Mouse (Mus musculus): ENCODE measurements at regions not wholly inside any gene's neighbourhood (a gene's known extent, or its start where the extent isn't known, plus 50 kb on each side); places are given as distances from the start of the nearest gene placed in this dataset.

DNA sequence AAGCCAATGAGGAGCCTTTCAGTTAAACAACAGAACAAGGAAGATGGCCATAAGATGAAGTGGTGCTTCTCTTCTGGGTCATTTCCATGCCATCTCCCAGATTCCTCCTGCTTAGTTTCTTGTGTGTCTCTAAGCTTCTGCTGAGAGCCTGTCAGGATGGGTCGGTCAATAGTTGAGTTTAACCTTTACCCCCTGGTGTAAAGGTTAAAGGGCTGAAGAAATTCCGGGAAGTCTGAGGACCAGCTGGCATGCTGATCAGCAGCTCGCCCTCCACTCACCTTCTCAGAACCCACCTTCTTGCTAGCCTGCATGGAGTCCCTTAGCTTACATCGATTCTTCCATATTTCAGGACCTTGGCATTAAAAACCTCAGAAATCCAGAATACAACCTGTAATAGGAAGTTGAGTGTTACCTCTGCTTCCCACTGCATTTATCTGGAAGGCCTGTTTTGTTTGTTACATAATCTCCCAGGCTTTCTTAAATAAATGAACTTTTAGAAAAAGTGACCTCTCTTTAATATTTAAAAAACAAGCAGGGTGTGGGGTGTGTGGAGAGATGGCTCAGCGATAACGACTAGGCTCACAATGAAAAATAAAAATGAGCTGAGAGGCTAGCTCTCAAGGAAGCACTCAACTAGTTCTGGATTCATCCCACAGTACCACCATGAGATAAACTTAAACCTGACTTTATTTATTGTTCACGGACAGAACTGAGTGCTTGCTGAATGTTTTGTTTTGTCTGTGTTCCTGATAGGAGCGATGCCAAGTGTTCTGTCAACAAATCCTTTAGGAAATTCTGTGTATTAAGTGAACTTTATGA, 225.9 kb upstream of the Arrdc4 start:
- DNase-seq, result no peak
- intact Hi-C loops (cut with DNase I), result loop anchor here (5.0 kb wide), 1 partner anchor 1357 kb away; no protein-coding TSS in a partner anchor

DNA sequence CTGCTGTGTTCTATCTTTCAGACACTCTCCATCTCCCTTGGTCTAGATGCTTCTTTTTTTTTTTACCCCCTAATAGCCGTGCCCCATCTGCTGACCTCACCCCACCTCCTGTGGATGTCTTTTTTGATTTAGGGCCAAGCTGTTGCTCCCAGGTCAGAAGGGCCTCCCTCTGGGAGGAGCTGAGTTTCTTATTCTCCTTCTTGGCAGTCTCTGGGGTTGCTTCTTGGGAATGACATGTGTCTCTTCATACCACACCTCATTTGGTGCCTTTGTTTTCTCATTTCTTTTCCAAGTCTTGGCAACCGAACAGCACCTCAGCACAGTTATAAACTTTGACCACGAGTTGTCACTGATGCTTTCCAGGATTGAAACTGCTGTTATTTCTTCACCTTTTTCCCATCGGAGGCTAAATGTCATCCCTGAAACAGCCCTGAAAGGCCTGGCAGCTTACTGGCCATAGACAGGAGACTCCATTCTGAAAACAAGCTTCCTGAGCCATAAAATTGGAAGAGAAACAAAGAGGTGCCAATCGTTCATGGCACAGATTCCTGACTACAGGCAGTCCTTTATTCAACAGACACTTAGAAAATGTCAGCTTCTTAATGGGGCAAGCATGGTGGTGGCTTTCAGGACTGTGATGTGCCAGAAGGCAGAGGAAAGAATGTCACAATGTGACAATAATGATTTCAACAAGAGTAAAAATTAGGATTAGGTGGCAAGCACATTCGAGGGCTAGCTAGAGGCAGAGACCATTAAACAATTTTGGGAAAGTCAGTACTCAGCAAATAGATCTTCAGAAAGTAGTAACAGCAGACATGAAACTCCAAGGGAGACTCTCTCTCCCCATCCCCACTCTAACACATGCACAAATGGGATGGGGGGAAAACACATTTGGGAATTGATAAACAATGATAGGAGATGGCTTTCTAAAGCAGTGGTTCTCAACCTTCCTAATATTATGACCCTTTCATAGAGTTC, 197.1 kb upstream of the Arrdc4 start:
- no peak for DNase-seq
- intact Hi-C loops (cut with DNase I), result no loop called here

DNA sequence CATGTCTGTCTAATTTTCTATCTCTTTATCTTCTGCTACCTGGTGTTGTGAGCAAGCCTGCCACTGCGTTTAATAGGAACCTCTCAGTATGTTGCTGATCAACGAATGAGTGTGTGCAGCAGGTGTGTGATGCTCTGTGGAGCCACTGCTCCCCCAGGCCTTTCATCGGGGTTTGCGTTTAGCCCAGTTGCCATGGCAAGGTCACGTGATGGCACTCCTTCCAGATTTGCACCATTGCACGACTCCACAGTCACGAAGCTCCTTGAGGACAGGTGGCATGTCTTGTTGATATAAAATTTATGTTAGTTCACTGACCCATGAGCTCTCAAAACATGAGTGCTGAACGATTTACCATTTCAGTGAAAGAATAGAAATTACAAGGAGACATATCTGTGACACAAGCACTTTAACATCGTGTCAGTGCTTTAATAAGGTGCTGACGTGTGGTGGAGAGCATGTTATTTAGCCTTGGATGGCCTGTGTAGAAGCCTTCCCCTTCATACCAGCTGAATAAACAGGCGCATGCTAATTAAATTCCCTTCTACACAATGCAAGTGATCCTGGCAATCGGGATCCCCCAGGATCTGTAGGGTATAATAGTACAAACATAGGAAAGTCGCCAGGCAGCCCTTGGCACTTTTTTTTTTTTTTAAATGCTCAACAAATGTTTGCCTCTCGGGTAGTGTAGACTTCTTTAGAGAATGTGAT, 181.7 kb upstream of the Arrdc4 start:
- intact Hi-C loops (cut with DNase I), result no loop called here
- no peak for DNase-seq

DNA sequence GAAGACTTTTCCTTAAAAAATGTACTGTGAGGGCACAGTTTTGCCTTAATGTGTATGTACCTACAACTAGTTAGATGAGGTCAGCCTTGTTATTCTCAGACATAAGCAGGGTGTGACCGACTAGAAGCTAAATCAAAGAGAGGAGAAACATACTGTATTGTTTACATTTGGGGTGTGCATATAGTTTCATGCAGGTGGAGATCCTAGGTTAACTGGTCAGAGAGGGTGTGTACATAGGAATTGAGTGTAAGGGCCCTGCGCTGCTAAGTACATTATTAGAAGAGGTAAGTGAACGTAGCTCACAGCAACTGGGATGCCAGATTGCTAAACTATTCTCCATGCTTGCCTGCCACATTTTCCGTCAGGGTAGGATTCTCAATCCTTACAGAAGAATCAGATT, 180.6 kb upstream of the Arrdc4 start:
- intact Hi-C loops (cut with DNase I), result no loop called here

DNA sequence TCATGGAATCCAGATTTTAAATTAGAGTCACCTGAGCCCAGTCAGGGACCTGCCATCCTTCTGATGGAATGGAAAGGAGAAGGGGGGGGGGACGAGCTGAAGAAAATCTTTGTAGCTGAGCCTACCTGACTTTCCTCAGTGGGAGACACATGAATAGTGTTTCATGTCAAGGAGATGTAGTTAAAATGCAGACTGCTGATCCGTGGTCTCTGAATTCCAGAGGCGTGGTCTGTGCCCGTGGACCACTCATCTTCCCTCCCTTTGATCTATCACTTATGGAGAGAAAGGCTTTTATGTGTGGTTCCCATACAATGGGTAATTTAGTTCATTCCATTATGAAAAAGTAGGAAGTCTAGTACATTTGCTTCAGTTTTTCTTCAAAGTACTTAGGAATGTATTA, 176.6 kb upstream of the Arrdc4 start:
- intact Hi-C loops (cut with DNase I), result no loop called here
- no peak for DNase-seq

More for the DNA sequence above, 180.6 kb upstream of the Arrdc4 start:
- DNase-seq, result no peak

DNA sequence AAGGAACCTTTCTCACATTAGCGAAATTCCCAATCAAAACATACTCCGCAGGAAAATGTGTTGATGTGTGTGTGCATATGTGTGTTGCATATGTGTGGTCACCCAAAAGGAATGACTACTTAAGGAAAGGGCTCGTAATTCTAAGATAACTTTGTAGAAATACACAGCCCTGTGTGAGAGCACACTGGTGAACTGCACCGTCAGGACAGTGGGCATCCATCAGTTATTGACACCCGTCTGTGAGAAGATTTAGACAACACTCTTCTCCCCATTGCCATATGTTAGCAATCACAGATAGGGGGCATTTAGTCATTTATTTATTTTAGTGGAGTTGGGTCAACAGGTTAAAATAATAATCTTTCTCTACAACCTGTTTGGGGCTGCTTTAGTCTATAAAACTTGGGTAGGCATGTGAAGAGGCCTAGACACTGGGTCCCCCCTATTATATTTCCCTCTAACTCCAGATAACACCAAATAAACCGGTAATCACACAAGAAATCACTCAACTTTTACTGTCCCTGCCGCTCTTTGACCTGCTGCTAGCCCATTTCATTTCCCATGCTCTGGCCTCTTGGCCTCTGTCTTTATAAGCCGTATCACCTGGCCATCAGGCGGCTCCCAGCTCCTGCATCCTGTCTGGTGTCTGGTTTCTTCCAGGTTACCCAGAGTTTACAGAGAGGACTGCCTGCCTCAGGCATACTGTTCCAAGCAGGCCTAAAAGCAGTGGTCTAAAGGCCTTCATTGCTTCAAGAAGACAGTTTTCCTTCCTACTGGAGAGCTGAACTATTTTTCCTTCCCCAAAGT, 169.8 kb upstream of the Arrdc4 start:
- intact Hi-C loops (cut with DNase I), result no loop called here
- DNase-seq, result no peak

DNA sequence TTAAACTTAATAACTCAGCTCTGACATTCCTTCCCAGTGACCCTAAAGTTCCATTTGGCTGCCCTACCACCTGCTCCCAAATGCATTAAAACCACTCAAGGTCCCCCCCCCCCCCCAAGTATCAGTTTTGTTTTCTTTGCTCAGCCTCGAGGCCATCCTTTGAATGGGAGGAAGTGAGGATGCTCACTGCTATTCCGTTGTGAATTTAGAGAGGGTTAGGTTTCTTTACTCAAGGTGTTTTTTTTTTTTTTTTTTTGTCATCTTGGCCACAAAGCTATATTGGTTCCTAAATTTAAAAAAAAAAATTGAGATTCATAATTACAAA, 168.8 kb upstream of the Arrdc4 start:
- intact Hi-C loops (cut with DNase I), result no loop called here
- DNase-seq, result no peak

DNA sequence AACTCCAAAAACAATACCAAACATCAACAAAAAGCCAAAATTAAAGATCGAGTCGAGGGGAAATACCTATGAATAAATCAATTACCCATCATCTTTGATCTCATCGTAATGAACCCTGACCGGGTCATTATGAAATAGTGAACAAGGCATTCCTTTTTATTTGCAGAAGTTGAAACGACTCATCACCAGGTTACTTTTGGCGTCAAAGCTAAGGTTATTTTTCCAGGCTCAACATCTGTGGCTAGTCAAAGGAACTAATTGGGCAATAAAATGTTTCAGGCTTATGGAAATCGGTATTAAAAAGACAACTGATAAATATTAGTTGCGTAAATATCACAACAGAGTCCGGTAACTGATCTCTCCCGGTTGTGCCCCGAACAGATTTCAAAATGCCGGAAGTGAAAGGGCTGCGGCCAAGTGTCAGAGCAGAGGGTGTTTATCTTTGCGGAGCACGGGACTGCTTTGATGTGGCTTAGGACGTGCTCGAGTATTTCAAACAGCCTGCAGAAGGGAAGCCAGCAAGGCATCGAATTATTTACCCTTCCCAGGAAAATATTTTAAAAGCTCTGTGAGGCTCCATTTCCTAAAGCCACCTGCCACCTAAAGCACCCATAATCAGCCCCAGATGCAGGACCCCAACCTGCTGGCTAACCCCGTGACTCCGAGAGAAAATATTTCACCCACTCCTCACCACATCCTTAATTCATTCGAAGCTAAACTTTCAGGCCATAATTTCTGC, 168.3 kb upstream of the Arrdc4 start:
- intact Hi-C loops (cut with DNase I), result no loop called here

DNA sequence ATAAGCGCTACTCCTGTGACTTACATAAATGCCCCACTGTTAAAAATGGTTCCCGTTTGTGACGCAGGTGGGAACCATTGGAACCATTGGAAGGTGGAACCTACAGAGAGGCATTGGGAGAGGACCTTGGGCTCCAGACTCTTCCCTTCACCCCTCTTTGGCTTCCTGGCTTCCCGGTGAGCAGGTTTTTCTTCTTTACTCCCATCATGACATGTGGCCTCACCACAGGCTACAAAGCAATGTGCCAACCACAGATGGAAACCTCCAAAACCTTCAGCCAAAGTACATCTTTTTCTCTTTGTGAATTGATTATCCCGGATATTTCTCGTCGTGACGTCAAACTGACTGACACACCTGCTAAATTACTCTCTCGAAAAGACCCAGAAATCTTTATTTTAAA, 166.9 kb upstream of the Arrdc4 start:
- intact Hi-C loops (cut with DNase I), result no loop called here
- no peak for DNase-seq

More for the DNA sequence above, 168.3 kb upstream of the Arrdc4 start:
- DNase-seq, result no peak

DNA sequence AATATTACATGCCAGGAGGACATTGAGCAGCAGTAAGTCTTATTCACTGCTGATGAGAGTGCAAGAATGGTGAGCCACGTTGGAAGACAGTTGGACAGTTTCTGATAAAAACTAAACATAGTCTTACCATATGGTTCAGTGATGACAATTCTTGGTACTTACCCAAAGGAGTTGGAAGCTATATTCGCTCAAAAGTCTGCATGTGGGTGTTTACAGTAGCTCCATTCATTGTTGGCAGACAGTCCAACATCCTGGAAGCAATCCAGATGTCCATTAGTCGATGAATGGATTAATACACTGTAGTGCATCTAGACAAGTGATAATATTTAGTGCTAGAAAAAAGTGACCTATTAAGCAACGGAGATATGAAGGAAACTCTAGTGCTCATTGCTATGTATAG, 165.3 kb upstream of the Arrdc4 start:
- intact Hi-C loops (cut with DNase I), result no loop called here
- DNase-seq, result no peak

DNA sequence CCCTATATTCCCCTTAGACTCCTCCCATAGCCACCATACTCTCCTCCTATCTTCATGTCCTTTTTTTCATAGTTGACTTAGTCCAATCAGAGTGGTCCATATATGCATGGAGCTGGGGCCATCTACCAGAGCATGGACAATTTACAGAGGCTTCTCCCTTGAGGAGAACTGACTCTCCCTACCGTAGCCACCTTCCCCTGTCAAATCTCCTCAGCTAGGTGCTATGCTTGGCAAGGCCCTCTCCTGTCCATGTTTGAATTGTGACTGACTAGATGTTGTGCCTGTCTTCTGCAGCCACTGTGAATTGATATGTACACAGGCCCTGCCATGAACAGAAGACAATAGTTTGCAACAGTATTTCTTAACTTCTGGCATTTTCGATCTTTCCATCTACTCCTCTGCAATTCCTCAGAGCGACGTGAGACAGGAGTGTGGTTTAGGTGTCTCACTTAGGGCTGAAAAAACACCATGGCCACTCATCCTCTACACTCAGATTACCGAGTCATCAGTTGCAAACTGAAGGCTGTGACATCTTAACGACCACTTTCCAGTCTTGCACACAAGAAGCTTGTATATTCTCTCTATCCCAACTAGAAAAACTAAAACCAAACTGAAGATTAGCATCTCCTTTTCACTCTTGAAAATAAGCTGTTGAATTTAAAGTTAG, 163.1 kb upstream of the Arrdc4 start:
- intact Hi-C loops (cut with DNase I), result no loop called here
- no peak for DNase-seq

DNA sequence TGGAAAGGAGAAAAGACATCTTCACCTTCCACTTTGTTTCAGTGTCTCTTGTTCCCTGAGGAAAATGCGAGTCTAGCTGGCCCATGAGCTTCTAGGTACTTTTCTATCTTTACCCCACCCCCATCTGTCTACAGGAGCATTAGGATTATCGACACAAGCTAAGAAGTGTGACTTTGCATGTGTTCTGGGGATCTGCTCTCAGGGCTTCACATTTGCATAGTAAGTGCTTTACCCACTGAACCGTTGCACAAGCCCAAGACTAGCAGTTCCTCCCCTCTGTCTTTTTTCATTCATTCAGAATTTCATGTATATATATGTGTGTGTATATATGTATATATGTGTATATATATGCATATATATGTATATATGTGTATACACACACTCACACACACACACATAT, 162.5 kb upstream of the Arrdc4 start:
- DNase-seq, result no peak
- intact Hi-C loops (cut with DNase I), result no loop called here

DNA sequence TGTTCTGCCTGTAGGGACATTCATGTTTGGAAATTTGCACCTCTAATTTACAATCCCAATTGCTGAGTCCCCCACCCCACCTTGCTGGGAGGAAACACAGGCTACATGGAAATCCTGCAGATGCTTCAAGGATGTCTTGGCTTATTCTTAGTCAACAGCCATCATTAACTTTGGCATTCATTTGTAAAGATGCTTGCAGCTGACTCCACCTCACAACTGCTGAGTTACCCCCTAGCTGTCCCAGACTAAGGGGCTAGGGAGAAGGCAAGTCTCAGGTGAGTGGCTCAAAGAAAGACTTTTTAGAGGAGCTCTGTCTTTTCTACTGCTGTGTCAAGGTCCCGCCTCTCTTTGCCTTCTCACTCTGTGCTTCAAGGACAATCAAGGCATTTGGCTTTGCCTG, 160.7 kb upstream of the Arrdc4 start:
- intact Hi-C loops (cut with DNase I), result no loop called here
- no peak for DNase-seq

DNA sequence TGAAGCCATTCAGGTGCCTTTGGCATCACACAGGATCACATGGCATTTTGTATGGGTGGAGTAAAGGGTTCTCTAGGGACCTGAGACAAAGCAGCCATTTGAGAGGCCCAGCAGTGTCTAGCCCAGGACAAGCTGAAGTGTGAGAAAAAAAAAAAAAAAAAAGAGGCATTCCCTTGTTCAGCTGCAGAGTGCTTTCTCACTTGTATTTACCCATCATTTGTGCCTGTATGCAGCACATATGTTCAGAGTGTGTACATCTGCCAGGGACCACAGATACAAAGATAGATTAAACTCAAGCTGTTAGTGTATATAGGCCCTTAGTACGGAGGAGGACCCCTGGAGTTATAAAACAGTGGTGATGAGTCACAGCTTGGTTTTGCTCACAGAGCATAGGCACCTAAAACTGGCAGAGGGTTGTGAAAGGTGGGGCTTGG, 159.4 kb upstream of the Arrdc4 start:
- DNase-seq, result no peak
- intact Hi-C loops (cut with DNase I), result no loop called here

DNA sequence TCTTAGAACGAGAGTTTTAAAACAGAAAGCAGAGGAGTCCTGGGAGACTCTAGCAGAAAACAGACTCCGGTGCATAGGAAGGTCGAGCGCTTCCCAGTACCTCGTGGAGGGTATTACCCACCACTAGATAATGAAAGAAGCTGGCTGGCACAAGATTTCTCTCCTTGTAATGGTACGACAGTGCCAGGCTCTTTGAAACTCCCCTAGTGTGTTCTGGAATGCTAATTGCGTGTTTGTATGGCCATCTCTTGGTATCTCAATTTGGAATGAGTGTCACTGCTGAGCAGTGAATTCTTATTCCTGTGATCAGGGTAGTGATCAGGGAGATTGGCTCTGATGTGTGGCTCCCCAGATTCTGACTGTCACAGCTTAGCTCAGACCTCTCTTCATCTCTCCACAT, 158.8 kb upstream of the Arrdc4 start:
- no peak for DNase-seq
- intact Hi-C loops (cut with DNase I), result no loop called here

DNA sequence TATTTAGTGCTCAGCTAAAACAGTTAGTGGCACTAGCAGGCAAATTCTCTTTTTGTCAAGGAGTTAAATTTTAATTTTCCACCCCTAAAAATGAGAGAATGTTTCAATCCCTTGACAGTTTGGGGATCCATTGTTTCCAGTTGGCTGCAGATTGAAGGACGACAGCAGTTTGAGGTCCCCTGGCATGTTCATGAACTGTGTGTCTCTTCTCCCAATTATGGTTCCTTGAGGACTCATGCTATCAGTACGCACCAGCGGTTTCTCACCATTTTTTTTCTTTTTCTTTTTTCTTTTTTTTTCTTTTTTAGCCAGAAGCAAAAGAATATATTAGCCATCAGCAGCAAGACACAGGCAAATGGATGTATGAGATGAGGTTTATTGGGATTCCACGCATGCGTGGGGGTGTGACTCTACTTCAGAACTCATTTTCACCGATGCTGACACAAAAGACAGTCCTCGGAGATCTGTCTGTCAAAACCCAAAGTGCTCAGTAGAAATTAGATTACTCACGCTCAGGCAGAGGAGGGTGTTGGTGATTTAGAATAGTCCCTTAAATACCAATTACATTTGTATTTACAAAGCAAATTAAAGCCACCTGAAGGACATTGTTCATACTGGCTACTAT, 157.8 kb upstream of the Arrdc4 start:
- intact Hi-C loops (cut with DNase I), result no loop called here
- no peak for DNase-seq

DNA sequence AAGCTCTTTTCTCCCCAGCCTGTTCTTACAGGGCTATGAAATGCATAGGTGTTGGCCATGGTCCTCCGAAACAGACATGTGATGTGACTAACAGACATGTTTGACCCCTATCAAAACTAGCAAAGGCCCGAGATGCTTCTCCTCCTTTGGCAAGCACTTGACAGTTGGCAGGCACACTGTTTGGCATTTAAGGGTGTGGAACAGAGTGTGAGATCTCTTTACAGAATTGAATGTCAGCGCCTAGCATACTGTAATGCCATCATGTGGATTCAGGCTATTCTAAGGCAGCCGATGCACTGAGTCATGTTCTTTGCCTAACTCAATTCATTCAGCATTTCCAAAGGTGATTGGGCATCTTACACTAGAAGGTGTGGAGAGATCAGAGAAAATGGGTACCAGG, 156.8 kb upstream of the Arrdc4 start:
- intact Hi-C loops (cut with DNase I), result no loop called here
- DNase-seq, result no peak

DNA sequence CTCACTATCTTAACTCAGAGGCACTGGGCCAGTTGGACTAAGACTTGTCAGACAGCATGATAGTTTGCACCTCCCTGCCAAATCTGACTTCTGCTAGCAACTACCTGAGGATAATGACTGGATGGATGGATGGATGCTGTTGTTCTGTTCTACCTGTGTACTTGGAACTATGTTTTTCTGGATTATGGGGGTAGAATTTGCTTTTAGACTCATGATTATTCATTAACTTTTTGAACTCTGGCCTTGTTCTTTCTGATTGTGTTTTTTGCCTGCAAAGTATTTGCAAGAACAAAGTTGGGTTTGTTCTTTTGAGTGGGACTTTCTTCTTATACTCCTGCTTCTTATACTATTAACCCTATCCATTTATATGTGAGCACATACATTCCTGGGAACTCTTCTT, 137.1 kb upstream of the Arrdc4 start:
- no peak for DNase-seq
- intact Hi-C loops (cut with DNase I), result no loop called here

DNA sequence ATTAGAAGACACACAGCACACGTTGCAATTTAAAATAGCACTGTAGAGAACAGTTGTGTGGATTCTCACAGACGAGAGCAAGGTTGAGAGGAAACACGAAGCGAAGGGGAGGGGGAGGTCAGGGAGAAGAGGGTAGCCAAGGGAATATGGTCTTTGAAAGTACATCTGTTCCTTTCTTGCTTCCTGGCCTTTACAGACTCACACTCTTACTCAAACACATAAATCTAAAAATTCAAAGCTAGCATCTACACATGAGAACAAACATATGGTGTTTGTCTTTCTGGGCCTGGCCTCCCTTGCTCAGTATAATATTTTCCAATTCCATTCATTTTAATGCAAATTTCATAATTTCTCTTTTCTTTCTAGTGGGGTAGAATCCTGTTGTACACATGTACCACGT, 124.0 kb upstream of the Arrdc4 start:
- no peak for DNase-seq
- intact Hi-C loops (cut with DNase I), result no loop called here

Data from heart, postnatal 36 days (tissue).